Mouse (Mus musculus): ENCODE results near the gene Aox2. TPM values are rescaled to one million over a fixed set of nuclear protein-coding genes. Genes with fewer than 3 reads are reported as not detected.
A peak's percentile ranks its signal among the peaks of the same experiment; 100 is the strongest.

The Aox2 gene
- polyA plus RNA-seq (2012; rRNA removed) = 0.01 TPM in 2 replicates

GRCm38 (mm10) chr1:58278026-58278425 lies at the start of gene Aox2:
Gene Aox2, plus strand, starts transcription at chr1:58278326.
- WGBS = 74% methylated on average over 5 of the region's 5 CpGs
- no peak for DNase-seq (ENCODE audit: low read depth, low spot score)

GRCm38 (mm10) chr1:58228916-58229315 lies 49.2 kb upstream of the Aox2 start:
- no peak for DNase-seq (ENCODE audit: low read depth, low spot score)

DNA sequence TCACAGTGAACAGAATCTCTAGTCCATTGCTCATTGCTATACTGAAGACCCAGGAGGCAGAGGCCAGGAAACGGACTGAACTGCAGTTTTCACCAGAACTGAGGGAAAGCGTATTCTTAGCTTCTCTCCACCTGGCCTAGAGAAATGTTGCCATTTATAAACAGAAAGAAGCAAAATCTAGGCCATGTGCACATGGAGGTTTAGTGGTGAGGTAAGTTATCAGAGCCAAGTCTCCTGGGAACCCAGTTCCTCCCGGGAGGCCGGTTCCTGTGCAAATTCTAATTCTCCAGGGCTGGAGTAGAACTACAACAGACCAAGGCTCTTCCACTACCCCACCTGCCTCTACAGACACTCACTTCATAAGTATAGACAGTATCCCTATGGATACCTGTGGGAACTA lies 48.4 kb upstream of the Aox2 start:
- WGBS = 84% methylated on average over 4 of the region's 4 CpGs
- DNase-seq (ENCODE audit: low read depth, low spot score) = no peak

- DNase-seq (ENCODE audit: low read depth, low spot score) = no peak
- WGBS = 46% methylated on average over 5 of the region's 5 CpGs
These were observed 47.6 kb upstream of the Aox2 start for GRCm38 (mm10) chr1:58230542-58230941.

GRCm38 (mm10) chr1:58235405-58235804 lies 42.7 kb upstream of the Aox2 start:
- DNase-seq (ENCODE audit: low read depth, low spot score) = no peak
- 54% methylated on average over 5 of the region's 5 CpGs for WGBS

- WGBS = 61% methylated on average over 4 of the region's 4 CpGs
- DNase-seq (ENCODE audit: low read depth, low spot score) = peak; percentile 1
These were observed 40.4 kb upstream of the Aox2 start for GRCm38 (mm10) chr1:58237527-58238299.

DNA sequence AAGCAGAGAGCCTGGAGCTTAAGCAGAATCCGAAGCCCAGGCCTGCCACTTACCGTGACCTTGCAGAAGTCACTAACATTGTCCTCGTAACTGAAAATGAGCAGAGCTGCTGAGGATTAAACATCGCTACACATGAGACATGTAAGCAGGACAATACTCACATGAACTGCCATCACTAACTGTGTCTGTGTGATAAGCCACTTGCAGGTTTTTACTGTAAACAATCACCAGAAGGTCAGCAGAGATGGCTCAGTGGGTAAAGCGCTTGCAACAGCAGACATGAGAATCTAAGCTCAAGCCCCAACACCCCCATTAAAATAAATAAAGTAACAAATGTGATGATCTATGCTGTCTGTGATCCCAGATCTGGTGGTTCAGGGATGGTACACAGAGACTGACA lies 39.7 kb upstream of the Aox2 start:
- 85% methylated on average over 5 of the region's 5 CpGs for WGBS

GRCm38 (mm10) chr1:58238961-58239360 lies 39.2 kb upstream of the Aox2 start:
- WGBS = 89% methylated on average over 9 of the region's 9 CpGs
- DNase-seq (ENCODE audit: low read depth, low spot score) = no peak

More for the DNA sequence above, 39.7 kb upstream of the Aox2 start:
- no peak for DNase-seq (ENCODE audit: low read depth, low spot score)

DNA sequence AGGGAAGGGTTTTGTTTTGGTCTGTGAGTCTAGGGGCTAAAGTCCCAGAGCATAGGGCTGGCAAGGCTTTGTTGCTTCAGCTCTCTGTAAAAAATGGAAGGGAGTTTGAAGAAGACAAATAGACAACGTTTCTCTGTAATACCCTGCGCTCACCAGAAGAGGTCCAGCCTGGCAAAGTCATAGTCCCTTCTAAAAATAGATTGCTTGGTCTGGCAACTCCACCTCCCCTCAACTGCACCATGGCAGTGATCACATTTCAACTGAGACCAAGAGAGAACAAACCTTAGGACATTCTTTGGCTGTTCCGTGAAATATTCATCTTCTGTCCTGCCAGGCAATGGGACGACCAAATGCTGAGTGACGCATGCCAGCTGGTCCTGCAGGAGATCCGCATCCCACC lies 37.8 kb upstream of the Aox2 start:
- DNase-seq (ENCODE audit: low read depth, low spot score) = no peak
- 66% methylated on average over 6 of the region's 6 CpGs for WGBS

DNA sequence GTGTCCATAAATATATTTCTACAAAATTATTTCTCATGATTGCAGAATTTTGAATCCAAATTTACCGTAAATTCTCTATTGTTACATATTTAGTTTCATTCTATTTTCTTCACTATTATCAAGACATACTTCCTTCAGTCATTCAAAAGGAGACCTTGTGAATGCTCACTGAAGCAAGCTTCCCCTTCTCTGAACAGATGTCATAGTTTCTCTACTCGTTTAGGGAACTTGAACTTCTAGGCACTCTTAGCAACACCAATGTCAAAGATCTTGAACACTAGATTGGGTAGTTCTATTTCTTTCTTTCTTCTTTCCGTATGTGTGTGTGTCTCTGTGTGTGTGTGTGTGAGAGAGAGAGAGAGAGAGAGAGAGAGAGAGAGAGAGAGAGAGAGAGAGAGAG lies 33.6 kb upstream of the Aox2 start:
- WGBS = 62% methylated on average over 3 of the region's 3 CpGs
- no peak for DNase-seq (ENCODE audit: low read depth, low spot score)

DNA sequence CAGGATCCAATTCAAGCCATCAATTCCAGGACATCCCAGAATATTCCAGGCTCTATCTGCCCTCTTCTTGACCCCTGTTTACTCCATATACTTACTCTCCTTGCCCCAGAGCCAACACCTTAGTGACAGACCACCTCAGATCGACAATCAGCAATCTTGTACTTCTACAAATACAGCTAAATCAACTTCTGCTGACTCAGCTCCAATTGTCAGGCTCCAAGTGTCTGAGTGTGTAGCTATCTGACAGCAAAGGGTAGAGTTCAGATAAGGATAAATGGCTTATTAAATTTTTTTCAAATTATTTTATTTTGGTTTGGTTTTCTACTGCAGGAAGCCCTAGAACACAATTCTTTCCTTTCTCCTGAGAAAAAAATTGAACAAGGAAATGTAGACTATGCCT lies 29.6 kb upstream of the Aox2 start:
- 47% methylated on average over 1 of the region's 1 CpGs for WGBS
- no peak for DNase-seq (ENCODE audit: low read depth, low spot score)

DNA sequence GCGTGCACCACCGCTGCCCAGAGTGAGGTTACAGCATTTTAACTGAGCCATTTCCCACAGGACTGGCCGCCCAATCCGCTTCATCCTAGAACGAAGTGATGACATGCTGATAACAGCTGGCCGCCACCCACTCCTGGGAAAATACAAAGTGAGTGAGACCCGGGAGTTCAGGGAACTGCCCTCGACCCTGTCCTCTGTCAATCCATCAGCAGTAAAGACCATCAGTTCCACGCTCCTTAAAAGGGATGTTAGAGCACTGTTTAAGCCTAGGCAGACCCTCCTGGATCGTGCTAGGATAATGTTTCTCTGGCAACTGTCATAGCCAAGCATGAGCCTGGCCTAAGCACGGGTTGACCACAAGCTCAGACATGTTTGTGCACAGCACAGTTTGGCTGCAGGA lies 24.7 kb upstream of the Aox2 start:
- no peak for DNase-seq (ENCODE audit: low read depth, low spot score)
- WGBS = 69% methylated on average over 11 of the region's 11 CpGs

DNA sequence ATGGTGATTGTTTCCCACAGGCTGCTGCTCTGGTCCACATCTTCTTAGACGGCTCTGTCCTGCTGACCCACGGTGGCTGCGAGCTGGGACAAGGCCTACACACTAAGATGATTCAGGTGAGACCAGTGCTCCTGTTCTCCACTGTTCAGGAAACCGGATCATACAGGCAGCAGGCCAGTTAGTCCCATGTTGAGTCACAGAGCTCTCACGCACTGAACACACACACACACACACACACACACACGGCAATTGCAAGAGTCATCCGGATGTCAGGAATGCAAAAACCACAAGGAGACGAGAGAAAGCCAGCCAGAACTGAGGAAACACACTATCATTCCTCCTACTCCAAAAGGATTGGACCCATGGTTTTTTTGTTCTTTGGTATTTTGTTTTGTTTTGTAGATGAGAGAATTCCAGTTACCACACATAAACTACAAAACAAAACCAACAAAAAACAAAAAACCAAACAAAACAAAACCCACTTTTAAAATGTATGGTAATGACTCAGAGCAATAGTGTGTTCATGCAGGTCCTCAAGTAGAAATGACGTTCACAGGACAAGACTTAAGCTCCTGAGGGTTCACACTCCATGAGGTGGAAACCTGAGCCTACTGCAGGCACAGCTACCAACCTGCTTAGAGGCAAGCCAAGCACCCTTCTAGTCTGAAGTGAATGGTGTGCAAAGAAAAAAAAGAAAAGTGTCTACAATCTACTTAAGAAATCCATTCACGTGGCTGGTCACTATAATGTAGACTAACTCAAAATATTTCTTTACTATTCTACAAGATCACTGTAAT lies 20.7 kb upstream of the Aox2 start:
- no peak for DNase-seq (ENCODE audit: low read depth, low spot score)
- WGBS = 63% methylated on average over 10 of the region's 10 CpGs

DNA sequence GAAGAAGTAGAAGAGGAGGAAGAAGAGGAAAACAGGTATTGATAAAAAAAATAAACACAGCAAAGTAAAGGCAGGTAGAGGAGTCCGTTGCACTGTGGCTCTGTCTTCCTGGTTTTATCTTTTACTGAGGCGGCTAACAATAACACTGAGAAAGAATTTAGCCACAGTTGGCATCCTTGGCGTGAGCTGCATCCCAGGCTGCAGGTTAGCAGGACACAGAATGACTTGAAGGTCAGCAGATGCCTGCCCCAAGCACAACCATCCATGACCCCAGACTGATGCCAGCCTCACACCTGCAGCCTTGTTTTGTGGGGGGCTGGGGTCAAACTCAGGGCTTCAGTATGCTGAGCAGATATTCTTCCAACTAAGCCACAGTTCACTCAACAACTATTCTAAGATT lies 17.8 kb upstream of the Aox2 start:
- DNase-seq (ENCODE audit: low read depth, low spot score) = no peak
- 46% methylated on average over 3 of the region's 3 CpGs for WGBS

DNA sequence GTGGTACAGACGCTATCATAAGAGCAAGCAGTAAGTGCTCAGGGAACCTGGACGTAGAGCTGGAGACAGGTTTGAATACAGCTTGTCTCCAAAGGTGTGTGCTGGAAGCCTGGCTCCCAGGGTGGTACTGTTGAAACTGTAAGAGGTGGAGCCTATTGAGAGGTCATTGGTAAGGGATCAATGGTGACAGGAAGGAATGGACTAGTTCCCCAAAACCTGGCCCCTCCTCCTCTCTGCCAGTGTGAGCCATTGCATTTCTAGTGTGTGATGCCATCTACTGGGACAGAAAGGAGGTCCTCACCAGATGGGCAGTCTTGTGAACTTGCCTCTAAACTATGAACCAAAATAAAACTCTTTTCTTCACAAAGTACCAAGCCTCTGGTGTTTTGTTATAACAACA lies 9.9 kb upstream of the Aox2 start:
- DNase-seq (ENCODE audit: low read depth, low spot score) = no peak
- 86% methylated on average over 2 of the region's 2 CpGs for WGBS

DNA sequence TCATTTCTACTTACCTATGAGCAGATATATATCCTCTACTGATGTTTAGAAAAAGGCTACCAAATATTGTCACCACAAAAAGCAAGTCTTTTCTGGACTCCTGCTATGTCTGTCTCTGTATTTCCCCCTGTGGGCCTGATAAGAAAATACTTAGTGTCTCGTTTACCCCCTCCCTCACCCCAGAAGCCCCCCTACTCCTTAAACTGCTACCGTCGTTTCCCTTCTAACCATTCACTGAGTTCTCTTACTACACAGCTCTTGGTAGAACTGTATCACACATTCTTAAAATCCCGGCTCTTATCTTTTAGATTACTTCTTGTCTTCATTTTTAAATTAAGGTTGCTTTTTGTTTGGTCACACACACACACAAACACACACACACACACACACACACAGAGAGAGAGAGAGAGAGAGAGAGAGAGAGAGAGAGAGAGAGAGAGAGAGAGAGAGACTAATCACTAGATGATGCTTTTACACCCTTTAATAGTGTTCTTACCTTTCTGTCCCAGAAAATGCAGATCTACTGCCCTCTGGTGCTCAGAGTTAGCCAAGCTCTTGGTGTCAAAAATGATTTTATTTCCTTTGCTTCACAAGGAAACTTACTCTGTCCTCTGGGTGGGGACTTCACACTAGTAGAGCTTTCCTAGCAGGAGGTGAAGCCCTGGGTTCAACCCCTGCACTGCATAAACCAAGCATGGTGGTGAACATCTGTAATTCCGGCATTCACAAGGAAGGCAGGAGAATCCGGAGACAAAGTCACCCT lies 7.1 kb upstream of the Aox2 start:
- no peak for DNase-seq (ENCODE audit: low read depth, low spot score)
- 62% methylated on average over 6 of the region's 6 CpGs for WGBS

DNA sequence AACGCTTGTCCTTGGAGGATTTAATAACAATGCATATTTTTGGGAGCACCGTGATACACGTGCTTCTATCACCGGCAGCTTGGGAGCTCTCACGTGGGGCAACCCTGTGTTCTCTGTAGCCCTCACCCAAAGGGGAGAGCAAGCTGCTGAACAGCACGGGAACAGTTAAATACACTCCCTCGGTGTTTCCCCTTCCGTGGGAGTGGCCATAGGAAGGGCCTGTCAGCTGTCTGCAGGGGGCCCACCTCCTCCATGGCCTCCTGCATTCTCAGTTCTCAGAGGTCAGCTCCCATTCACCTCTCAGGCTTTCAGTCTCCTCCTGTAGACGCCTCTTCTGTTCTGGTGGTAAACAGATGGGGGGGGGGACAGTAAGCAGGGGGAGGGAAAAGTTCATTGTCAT lies 2.2 kb upstream of the Aox2 start:
- no peak for DNase-seq (ENCODE audit: low read depth, low spot score)

DNA sequence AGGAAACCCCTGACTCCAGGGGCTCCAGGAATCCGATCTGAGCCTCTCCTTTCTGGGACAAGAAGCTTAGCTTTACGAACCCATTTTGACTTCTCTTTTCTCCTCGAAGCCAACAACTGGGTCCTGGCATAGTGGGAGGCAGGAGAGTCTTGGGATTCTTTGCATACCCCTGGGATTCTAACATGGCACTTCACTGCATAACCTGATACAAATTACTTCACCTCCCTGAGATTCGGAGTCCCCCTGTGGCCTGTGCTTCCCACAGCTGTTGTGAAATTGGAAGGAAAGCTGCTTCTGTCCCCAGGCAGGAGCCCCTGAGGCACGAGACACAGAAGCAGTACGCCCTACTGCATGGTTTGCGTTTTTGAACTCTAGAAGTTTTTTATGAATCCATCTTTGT lies 387 bp downstream of the Aox2 start:
- no peak for DNase-seq (ENCODE audit: low read depth, low spot score)
- 68% methylated on average over 7 of the region's 7 CpGs for WGBS

More for the DNA sequence above, 2.2 kb upstream of the Aox2 start:
- 30% methylated on average over 9 of the region's 9 CpGs for WGBS

DNA sequence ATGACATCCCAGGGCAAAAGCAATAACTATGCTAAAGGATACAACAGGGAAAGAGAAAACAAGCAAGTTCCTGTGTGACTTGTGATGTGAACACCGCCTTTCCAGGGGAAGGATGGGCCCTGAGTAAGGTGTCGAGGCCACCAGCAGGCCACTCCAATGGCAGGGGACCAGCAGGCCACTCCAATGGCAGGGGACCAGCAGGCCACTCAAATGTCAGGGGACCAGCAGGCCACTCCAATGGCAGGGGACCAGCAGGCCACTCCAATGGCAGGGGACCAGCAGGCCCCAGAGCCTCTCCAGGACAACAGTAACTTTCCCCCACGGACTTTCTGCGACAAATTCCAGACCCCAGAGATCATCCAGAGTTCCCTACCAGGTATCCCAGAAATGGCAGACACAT lies 2.3 kb downstream of the Aox2 start:
- WGBS = 73% methylated on average over 4 of the region's 4 CpGs
- no peak for DNase-seq (ENCODE audit: low read depth, low spot score)

DNA sequence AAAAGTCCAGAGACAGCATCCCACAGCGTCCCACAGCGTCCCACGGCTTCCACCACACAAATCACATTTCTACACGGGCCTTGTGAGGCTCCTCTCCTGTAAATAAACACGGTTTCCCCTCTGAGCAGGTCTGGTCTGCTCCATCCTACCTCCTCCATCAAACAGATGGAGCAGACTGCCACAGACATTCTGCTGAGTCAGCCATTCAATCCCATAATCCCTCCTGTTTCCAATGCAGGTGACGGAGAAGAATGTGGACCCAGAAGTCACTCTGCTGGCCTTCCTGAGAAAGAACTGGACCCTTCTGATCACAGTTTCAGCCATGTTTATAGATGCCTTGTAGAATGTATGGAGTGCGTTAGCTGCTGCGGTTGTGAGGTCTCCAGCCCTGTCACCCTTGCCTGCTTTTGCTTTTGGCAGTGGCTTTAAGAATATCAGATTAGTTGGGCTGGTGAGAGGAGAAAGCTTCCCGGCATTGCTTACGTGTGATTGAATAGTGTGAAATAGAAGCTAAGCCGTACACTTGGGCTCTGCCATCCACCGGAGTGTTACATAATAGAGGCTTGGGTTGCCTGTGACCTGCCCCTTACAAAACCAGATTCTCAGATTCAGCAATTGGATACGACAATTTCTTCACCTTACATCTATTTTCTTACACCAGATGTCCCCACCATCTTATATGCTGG lies 3.0 kb downstream of the Aox2 start:
- no peak for DNase-seq (ENCODE audit: low read depth, low spot score)
- WGBS = 75% methylated on average over 13 of the region's 13 CpGs
